Mouse (Mus musculus) embryonic facial prominence, embryonic 14.5 days (tissue): ENCODE measurements around the gene Tsga10ip. TPM values are rescaled to one million over a fixed set of nuclear protein-coding genes. Genes with fewer than 3 reads are reported as not detected.

Experiments used
- ATAC-seq: fragments of 200-750 bp; cut with Nextera tagmentation; 2 replicates; pipeline ENCODE4 v1.8.0; 2017; ENCODE audit warnings: low read depth, moderate number of reproducible peaks, moderate TSS enrichment
- DNase-seq: peaks from one replicate; pipeline ENCODE4 v3.0.0-alpha.2; 2015; ENCODE audit warnings: low spot score
- H3K27ac ChIP-seq: fragments of 300-500 bp; sonication (generic); replicated peaks from 2 replicates; pipeline ENCODE4 v1.5.1; 2014; ENCODE audit warnings: low read depth, mild to moderate bottlenecking, low read length, moderate library complexity
- H3K27me3 ChIP-seq: fragments of 300-500 bp; sonication (generic); replicated peaks from 2 replicates; pipeline ENCODE4 v1.6.1; 2014; ENCODE audit warnings: low read length; ENCODE audit not compliant: control insufficient read depth, insufficient read depth
- H3K36me3 ChIP-seq: fragments of 300-500 bp; sonication (generic); 2 replicates; pipeline ENCODE4 v1.6.1; 2014; ENCODE audit warnings: low read length, mixed read lengths; ENCODE audit not compliant: control insufficient read depth, insufficient read depth
- H3K4me1 ChIP-seq: fragments of 300-500 bp; sonication (generic); 2 replicates; pipeline ENCODE4 v1.6.1; 2014; ENCODE audit warnings: antibody characterized with exemption, low read length; ENCODE audit not compliant: control insufficient read depth, insufficient read depth
- H3K4me2 ChIP-seq: fragments of 300-500 bp; sonication (generic); 2 replicates; pipeline ENCODE4 v1.6.1; 2014; ENCODE audit warnings: low read depth, mild to moderate bottlenecking, low read length, moderate library complexity, mixed read lengths
- H3K4me3 ChIP-seq: fragments of 300-500 bp; sonication (generic); 2 replicates; pipeline ENCODE4 v1.5.1; 2014; ENCODE audit warnings: low read depth, mild to moderate bottlenecking, low read length
- H3K9ac ChIP-seq: fragments of 300-500 bp; sonication (generic); 2 replicates; pipeline ENCODE4 v1.6.1; 2014; ENCODE audit warnings: low read depth, mild to moderate bottlenecking, low read length, moderate library complexity, mixed read lengths
- H3K9me3 ChIP-seq: fragments of 300-500 bp; sonication (generic); 2 replicates; pipeline ENCODE4 v1.6.1; 2016; ENCODE audit warnings: low read length; ENCODE audit not compliant: control insufficient read depth
- WGBS: fragments of 180-500 bp; shearing (Covaris S2); extraction: QIAGEN DNeasy Blood & Tissue Kit; methylation state at CpG from one replicate; pipeline ENCODE4 v1.1.7; 2014; 5-methylcytosine and 5-hydroxymethylcytosine counted together
- polyA plus RNA-seq: library from polyadenylated mRNA; unstranded; fragments of >200 nt; fragmentation: Nextera tagmentation; extraction: Ambion mirVana; gene quantifications from 2 replicates; pipeline ENCODE4 v1.2.1, GENCODE M21; 2014

The Tsga10ip gene
- polyA plus RNA-seq, 1 experiment from 2014 or later: 0.53 TPM

DNA sequence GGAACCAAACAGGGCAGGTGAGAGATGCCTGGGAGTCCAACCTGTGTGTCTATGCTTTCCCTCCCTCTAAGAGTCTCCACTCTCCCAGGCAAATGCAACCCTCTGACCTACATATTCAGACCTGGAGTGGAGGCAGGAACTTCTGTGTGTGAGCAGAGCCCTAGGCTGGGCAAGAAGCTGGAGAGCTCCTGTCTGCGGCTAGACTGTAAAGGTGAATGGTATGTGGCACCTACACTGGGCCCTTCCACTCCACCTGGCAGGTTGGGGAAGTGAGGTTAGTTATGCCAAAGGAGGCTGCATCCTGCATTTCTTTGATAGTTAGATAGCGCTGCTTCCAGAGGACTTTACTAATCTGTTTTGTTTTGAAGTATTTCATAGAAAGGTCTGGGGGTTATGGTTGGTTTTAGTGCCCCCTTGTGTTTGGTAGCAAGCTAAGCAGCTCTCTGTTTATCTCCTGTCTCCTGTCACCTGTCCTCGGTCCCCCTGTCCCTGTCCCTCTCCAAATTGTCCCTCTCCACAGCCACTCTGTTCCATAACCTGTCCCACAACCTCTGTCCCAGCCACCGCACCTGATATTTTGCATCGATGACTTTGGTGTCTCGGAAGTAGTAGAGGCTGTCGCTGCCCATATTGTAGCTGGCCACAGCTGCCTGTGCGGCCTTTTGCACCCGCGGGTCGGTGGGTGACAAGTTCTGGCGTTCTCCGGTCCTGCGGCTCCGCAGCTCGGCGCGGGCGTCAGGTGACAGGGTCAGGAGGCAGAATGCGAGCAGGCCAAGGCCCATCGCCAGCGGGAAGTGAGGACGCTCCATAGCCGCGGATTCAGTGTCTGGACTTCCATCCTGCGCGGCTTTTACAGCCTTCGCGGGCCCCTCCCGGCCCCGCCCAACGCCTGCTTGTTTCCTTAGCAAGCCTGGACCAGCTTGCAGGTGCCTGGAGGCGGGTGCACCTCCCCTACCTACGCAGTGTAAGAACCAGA lies 53.5 kb downstream of the Tsga10ip start:
- Histone ChIP-seq H3K4me2 (peak overlapping the region; percentile 68), H3K27ac (no peak overlapping the region), H3K9ac (peak overlapping the region; percentile 62), H3K9me3 (no peaks in the 10 kb centered on the region), H3K36me3 (no peaks in the 10 kb centered on the region), H3K27me3 (no peaks in the 10 kb centered on the region), H3K4me3 (peak overlapping the region; percentile 38), H3K4me1 (0 out of 2 replicates have a peak, but pooled peaks cover 4% of the 10 kb centered on the region)
- 5% methylated on average over 25 of the region's 34 CpGs for WGBS
- DNase-seq: peak; percentile 63
- ATAC-seq: peak; percentile 41

DNA sequence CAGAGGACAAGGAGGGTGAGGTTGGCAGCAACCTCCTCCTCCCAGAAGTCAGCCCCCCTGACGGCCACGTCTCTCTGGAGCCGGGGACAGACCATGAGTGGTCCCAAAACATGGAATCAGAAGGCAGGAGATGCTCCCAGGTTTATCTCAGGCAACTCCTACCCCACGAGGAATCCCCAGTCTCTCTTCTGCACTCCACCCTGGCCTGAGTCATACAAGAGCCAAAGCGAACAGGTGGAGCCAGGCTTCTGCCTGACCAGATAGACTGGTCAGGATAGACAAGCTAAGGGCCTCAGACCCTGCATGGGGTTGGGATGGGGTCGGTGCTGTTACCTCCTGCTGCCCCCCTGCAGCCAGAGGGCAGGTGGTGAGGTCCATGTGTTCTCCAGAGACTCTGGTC lies 54.3 kb downstream of the Tsga10ip start:
- H3K36me3 ChIP-seq: no peaks in the 10 kb centered on the region
- no peaks in the 10 kb centered on the region for H3K27me3 ChIP-seq
- no peaks in the 10 kb centered on the region for H3K9me3 ChIP-seq
- H3K4me3 ChIP-seq: no peak overlapping the region
- WGBS: 75% methylated on average over 5 of the region's 6 CpGs
- DNase-seq (no peak), ATAC-seq (no peak)
- no peak overlapping the region for H3K27ac ChIP-seq
- H3K9ac ChIP-seq: no peak overlapping the region
- 0 out of 2 replicates have a peak, but pooled peaks cover 4% of the 10 kb centered on the region for H3K4me1 ChIP-seq
- no peak overlapping the region for H3K4me2 ChIP-seq

DNA sequence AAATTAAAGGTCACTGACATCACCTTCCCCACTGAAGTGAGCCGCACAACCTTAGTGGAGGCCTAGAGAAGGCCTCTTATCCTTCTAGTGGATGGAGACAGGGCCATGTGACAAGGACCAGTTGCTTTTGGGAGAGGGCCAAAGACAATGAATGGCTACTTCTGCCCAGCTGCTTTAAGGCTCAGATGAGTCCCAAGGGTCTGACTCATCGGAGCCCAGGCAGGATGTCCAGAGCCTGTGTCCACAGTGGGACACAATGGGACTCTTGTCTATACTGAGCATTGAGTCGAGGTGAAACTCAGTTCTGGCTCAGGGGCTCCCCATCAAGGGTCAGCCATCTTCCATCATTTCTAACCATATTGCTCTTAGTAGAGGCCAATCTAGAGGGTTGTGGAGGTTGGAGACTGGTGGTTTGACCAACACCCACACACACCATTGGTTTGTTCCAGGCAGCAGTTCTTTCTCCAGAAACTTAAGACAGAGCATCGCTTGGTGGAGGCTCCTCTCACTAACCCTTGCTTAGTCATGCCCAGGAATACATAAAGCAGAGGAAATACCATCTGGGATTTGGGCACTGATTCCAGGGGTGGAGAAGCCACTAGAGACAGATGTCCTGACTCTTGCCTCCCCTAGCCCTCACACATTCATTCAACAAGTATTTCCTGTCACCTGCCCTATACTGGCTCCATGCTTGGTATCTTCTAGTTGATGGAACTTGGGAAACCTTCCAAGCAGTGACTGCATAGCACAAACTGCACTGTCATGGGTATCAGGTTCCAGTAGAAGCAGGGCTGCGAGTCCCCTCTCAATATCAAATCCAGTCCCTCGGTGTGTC lies 56.8 kb downstream of the Tsga10ip start:
- no peak for ATAC-seq

DNA sequence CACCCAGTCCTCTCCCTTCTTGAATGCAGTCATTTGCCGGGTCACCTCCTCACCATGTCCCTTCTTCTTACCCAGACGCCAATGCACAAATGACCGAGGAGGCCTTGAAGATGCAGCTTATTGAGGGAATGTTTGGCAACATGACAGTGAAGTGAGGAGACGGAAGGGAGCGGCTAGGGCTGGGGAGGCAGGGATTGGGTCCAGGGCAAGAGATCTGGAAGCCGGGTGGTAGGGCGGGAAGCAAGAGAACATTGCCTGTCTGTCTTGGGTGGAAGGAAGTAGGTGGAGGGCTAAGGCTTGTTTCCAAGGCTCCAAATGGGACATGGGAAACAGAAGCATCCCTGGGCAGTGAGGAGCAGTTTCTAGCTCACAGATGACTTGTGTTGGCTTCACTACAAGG lies 61.0 kb downstream of the Tsga10ip start:
- Histone ChIP-seq H3K9me3 (no peaks in the 10 kb centered on the region), H3K4me1 (no peaks in the 10 kb centered on the region), H3K27ac (no peak overlapping the region), H3K4me2 (no peak overlapping the region), H3K9ac (no peak overlapping the region), H3K27me3 (no peaks in the 10 kb centered on the region), H3K4me3 (no peak overlapping the region), H3K36me3 (no peaks in the 10 kb centered on the region)
- no peak for ATAC-seq
- no peak for DNase-seq
- WGBS: 89% methylated on average over 7 of the region's 7 CpGs

More for the DNA sequence above, 56.8 kb downstream of the Tsga10ip start:
- Histone ChIP-seq H3K4me1 (0 out of 2 replicates have a peak, but pooled peaks cover 4% of the 10 kb centered on the region), H3K9me3 (no peaks in the 10 kb centered on the region), H3K4me3 (no peak overlapping the region), H3K27me3 (no peaks in the 10 kb centered on the region), H3K36me3 (no peaks in the 10 kb centered on the region), H3K27ac (no peak overlapping the region), H3K9ac (no peak overlapping the region), H3K4me2 (no peak overlapping the region)
- 55% methylated on average over 6 of the region's 6 CpGs for WGBS
- DNase-seq: peak; percentile 19

Other genes with a start within 250 kb of the Tsga10ip start
- gene Pacs1, start 129.4 kb downstream of the Tsga10ip start, polyA plus RNA-seq: 28.1 and 30.9 TPM in 2 replicates
- gene Sf3b2, start 107.1 kb downstream of the Tsga10ip start, polyA plus RNA-seq: 247 and 281 TPM in 2 replicates
- gene Gal3st3, start 104.2 kb downstream of the Tsga10ip start, polyA plus RNA-seq: 4.0 and 4.3 TPM in 2 replicates
- gene Catsper1, start 66.8 kb downstream of the Tsga10ip start, polyA plus RNA-seq: not detected in 2 replicates
- 7.5 and 9.2 TPM in 2 replicates for gene Cst6, start 53.0 kb downstream of the Tsga10ip start, polyA plus RNA-seq
- 35.0 and 35.7 TPM in 2 replicates for gene Eif1ad, start 35.8 kb downstream of the Tsga10ip start, polyA plus RNA-seq
- gene Banf1, start 35.4 kb downstream of the Tsga10ip start, polyA plus RNA-seq: 375 and 387 TPM in 2 replicates
- gene Sart1, start 13.8 kb downstream of the Tsga10ip start, polyA plus RNA-seq: 50.3 and 65.9 TPM in 2 replicates
- 191 and 195 TPM in 2 replicates for gene Drap1, start 22.5 kb upstream of the Tsga10ip start, polyA plus RNA-seq
- 51.1 and 56.1 TPM in 2 replicates for gene AI837181, start 22.6 kb upstream of the Tsga10ip start, polyA plus RNA-seq
- not detected in 2 replicates for gene Fosl1, start 45.0 kb upstream of the Tsga10ip start, polyA plus RNA-seq
- gene Ccdc85b, start 55.4 kb upstream of the Tsga10ip start, polyA plus RNA-seq: 5.7 and 6.1 TPM in 2 replicates
- gene Fibp, start 58.1 kb upstream of the Tsga10ip start, polyA plus RNA-seq: 75.0 and 99.0 TPM in 2 replicates
- 0.85 and 1.5 TPM in 2 replicates for gene Ctsw, start 66.0 kb upstream of the Tsga10ip start, polyA plus RNA-seq
- 175 and 190 TPM in 2 replicates for gene Efemp2, start 71.4 kb upstream of the Tsga10ip start, polyA plus RNA-seq
- 38.0 and 39.6 TPM in 2 replicates for gene Mus81, start 85.9 kb upstream of the Tsga10ip start, polyA plus RNA-seq
- 2,353 and 2,499 TPM in 2 replicates for gene Cfl1, start 87.9 kb upstream of the Tsga10ip start, polyA plus RNA-seq
- not detected in 2 replicates for gene 1700020D05Rik, start 101.3 kb upstream of the Tsga10ip start, polyA plus RNA-seq
- 10.7 and 13.2 TPM in 2 replicates for gene Snx32, start 108.0 kb upstream of the Tsga10ip start, polyA plus RNA-seq
- gene Ovol1, start 158.1 kb upstream of the Tsga10ip start, polyA plus RNA-seq: 6.1 and 6.4 TPM in 2 replicates
- 3.3 and 3.8 TPM in 2 replicates for gene Ap5b1, start 165.5 kb upstream of the Tsga10ip start, polyA plus RNA-seq
- 94.8 and 110 TPM in 2 replicates for gene Rnaseh2c, start 199.3 kb upstream of the Tsga10ip start, polyA plus RNA-seq
- 24.7 and 32.5 TPM in 2 replicates for gene Kat5, start 207.7 kb upstream of the Tsga10ip start, polyA plus RNA-seq
- gene Rela, start 235.0 kb upstream of the Tsga10ip start, polyA plus RNA-seq: 49.2 and 52.9 TPM in 2 replicates